9 mouse cellular contexts compared by ENCODE assay signal in genomic region chr5:108903134-108903923, GRCm38 (mm10). TPM values are rescaled to one million over a fixed set of nuclear protein-coding genes. Genes with fewer than 3 reads are reported as not detected.
DNase-seq lines count a peak whose midpoint lies in the region; ATAC-seq and TF ChIP-seq lines count a peak whose summit lies in the region.
"Not testable (repeated sequence)": the region's sequence is repeated elsewhere in the genome, so short reads cannot be mapped to it uniquely, and the experiment has no call there.
"Had no signal": no experiment of that assay in that cellular context is flagged by ENCODE, and none has a peak within 500 bp of the region (broad histone marks: within the 10 kb centered on the region; RNA-seq: fewer than 3 reads in every experiment).

No protein-coding gene starts in this region.

- not testable (repeated sequence) for H3K27ac ChIP-seq in embryonic facial prominence, embryonic 15.5 days (replicated peaks); intestine, embryonic 15.5 days; left cerebral cortex, adult 2 months; lung, postnatal 0 days (ENCODE audit: low read length)

- H3K4me3 ChIP-seq in embryonic facial prominence, embryonic 15.5 days (replicated peaks): peak overlapping the region; percentile 23
- H3K4me3 ChIP-seq in intestine, embryonic 15.5 days (replicated peaks): peak overlapping the region; percentile 18; the same call in 1 of the 2 replicates
- peak overlapping the region; percentile 30; the same call in 1 of the 2 replicates for H3K4me3 ChIP-seq in left cerebral cortex, adult 2 months
- H3K4me3 ChIP-seq in lung, postnatal 0 days (ENCODE audit: low read depth, low read length): not testable (repeated sequence)

- ATAC-seq in embryonic facial prominence, embryonic 15.5 days (ENCODE audit: insufficient number of reproducible peaks, low FRiP score, low TSS enrichment, low read depth): peak; percentile 85
- peak; percentile 100 for ATAC-seq in intestine, embryonic 15.5 days
- peak; percentile 99 for ATAC-seq in lung, postnatal 0 days

- peak; percentile 10 for DNase-seq in adrenal gland, postnatal 14 days
- DNase-seq in heart, adult 9 months (ENCODE audit: low spot score in 2 of 2): peak; percentile 6 to 13
- peak; percentile 10 to 25 for DNase-seq in left cerebral cortex, adult 2 months (ENCODE audit: extremely low spot score in 1 of 2, low spot score in 2 of 2)
- DNase-seq in lung, postnatal 0 days (ENCODE audit: low spot score): not testable (repeated sequence)
- peak; percentile 1 for DNase-seq in ovary, adult 18-20 months (ENCODE audit: low spot score)
- peak; percentile 25 to 51 for DNase-seq in thymus, postnatal 36 days

- intact Hi-C loops in left cerebral cortex, adult 2 months (cut with DNase I): not testable (repeated sequence)

- not testable (repeated sequence) for H3K36me3 ChIP-seq in embryonic facial prominence, embryonic 15.5 days; intestine, embryonic 15.5 days; lung, postnatal 0 days (ENCODE audit: insufficient read depth, low read length)

- TF ChIP-seq CTCF in left cerebral cortex, adult 2 months (IDR thresholded peaks at IDR 0.05); lung, postnatal 0 days (IDR thresholded peaks at IDR 0.05): not testable (repeated sequence)

- peak overlapping the region; percentile 45 for H3K4me2 ChIP-seq in embryonic facial prominence, embryonic 15.5 days (replicated peaks)
- peak overlapping the region; percentile 55 for H3K4me2 ChIP-seq in intestine, embryonic 15.5 days (replicated peaks)
- H3K4me2 ChIP-seq in lung, postnatal 0 days (replicated peaks; ENCODE audit: low read depth, low read length): 0 out of 2 replicates have a peak overlapping the region, but pooled peaks have one; percentile 25

- H3K9me3 ChIP-seq in embryonic facial prominence, embryonic 15.5 days (replicated peaks); intestine, embryonic 15.5 days; lung, postnatal 0 days (ENCODE audit: low read length): not testable (repeated sequence)

- 1% methylated on average over 31 of the region's 65 CpGs for WGBS in embryonic facial prominence, embryonic 15.5 days
- WGBS in intestine, embryonic 15.5 days: 3% methylated on average over 38 of the region's 65 CpGs
- WGBS in lung, postnatal 0 days: 8% methylated on average over 8 of the region's 65 CpGs

- H3K9ac ChIP-seq in embryonic facial prominence, embryonic 15.5 days; intestine, embryonic 15.5 days; lung, postnatal 0 days (replicated peaks; ENCODE audit: low read depth): not testable (repeated sequence)

- H3K27me3 ChIP-seq in embryonic facial prominence, embryonic 15.5 days; intestine, embryonic 15.5 days (replicated peaks); lung, postnatal 0 days (replicated peaks; ENCODE audit: insufficient read depth, low read length): not testable (repeated sequence)

- TF ChIP-seq EP300 in lung, postnatal 0 days (IDR thresholded peaks at IDR 0.05): not testable (repeated sequence)

- H3K4me1 ChIP-seq in embryonic facial prominence, embryonic 15.5 days; intestine, embryonic 15.5 days (replicated peaks); lung, postnatal 0 days (ENCODE audit: insufficient read depth, low read depth, low read length): not testable (repeated sequence)

RNA-seq across cellular contexts. Expression of gene Vmn2r9, which starts 50.9 kb away (rescaled TPM):
- not detected in 2 replicates for total RNA-seq in adrenal gland, postnatal 14 days (2021)
- polyA plus RNA-seq in embryonic facial prominence, embryonic 15.5 days (2015; fragmentation: Nextera tagmentation; extraction: Ambion mirVana): 0.01 TPM in 1 of 2 replicates, not detected in the other
- not detected in 2 replicates for polyA plus RNA-seq in intestine, embryonic 15.5 days (2015; fragmentation: Nextera tagmentation; extraction: Ambion mirVana)
- total RNA-seq in left cerebral cortex, adult 2 months (2021): not detected
- 0.02 and 0.04 TPM in 2 replicates for polyA plus RNA-seq in lung, postnatal 0 days (2015; fragmentation: Nextera tagmentation; extraction: Ambion mirVana)
- polyA plus RNA-seq: macrophage had no signal
